Mouse (Mus musculus) liver, embryonic 14.5 days (tissue): Measurements from ENCODE around the gene Abca7.

Source experiments
- CTCF ChIP-seq: IDR thresholded peaks from 2 replicates; pipeline ENCODE4 v1.5.1; 2016; ENCODE audit warnings: antibody characterized with exemption, low read depth, control low read depth
- EP300 ChIP-seq: IDR thresholded peaks from 2 replicates; pipeline ENCODE4 v1.6.1; 2016; ENCODE audit warnings: antibody characterized with exemption, low read depth

- no peak for TF ChIP-seq CTCF
- TF ChIP-seq EP300 = no peak
Observed at GRCm38 (mm10) chr10:80020191-80020590, 23.9 kb downstream of the Abca7 start.
